Mouse (Mus musculus): Measurements from ENCODE around the gene Plekhn1.
A peak's percentile ranks its signal among the peaks of the same experiment; 100 is the strongest.

Gene Plekhn1

GRCm38 (mm10) chr4:156234701-156235213 is at the start of gene Plekhn1:
TSS of gene Plekhn1 (minus strand) at chr4:156234857.
- peak; percentile 79 for DNase-seq (ENCODE audit: low spot score)

- peak; percentile 45 for DNase-seq (ENCODE audit: low spot score)
Measured at GRCm38 (mm10) chr4:156255078-156255839, 20.6 kb upstream of the Plekhn1 start, which contains the start of gene Samd11. TSS of gene Samd11 (minus strand) at chr4:156255657.

GRCm38 (mm10) chr4:156254361-156255077 is 19.9 kb upstream of the Plekhn1 start:
- no peak for DNase-seq (ENCODE audit: low spot score)

- DNase-seq (ENCODE audit: low spot score): no peak
Measured at GRCm38 (mm10) chr4:156253043-156253442, 18.4 kb upstream of the Plekhn1 start.

GRCm38 (mm10) chr4:156252619-156253018 is 18.0 kb upstream of the Plekhn1 start:
- no peak for DNase-seq (ENCODE audit: low spot score)

GRCm38 (mm10) chr4:156252140-156252539 is 17.5 kb upstream of the Plekhn1 start:
- no peak for DNase-seq (ENCODE audit: low spot score)

GRCm38 (mm10) chr4:156251081-156251480 is 16.4 kb upstream of the Plekhn1 start:
- peak; percentile 53 for DNase-seq (ENCODE audit: low spot score)

- DNase-seq (ENCODE audit: low spot score): no peak
Measured at GRCm38 (mm10) chr4:156249567-156249966, 14.9 kb upstream of the Plekhn1 start.

- no peak for DNase-seq (ENCODE audit: low spot score)
Measured at GRCm38 (mm10) chr4:156236651-156237447, 2.2 kb upstream of the Plekhn1 start.

GRCm38 (mm10) chr4:156235808-156236533 is 1.3 kb upstream of the Plekhn1 start, which contains the start of gene Noc2l:
TSS of gene Noc2l (plus strand) at chr4:156236010.
- DNase-seq (ENCODE audit: low spot score): peak; percentile 90

- DNase-seq (ENCODE audit: low spot score): peak; percentile 74
Measured at GRCm38 (mm10) chr4:156235360-156235770, 708 bp upstream of the Plekhn1 start.

GRCm38 (mm10) chr4:156234021-156234501 is 596 bp downstream of the Plekhn1 start:
- peak; percentile 54 for DNase-seq (ENCODE audit: low spot score)

- DNase-seq (ENCODE audit: low spot score): no peak
Measured at GRCm38 (mm10) chr4:156228393-156229024, 6.1 kb downstream of the Plekhn1 start.

GRCm38 (mm10) chr4:156227752-156228392 is 6.8 kb downstream of the Plekhn1 start:
- DNase-seq (ENCODE audit: low spot score): no peak

GRCm38 (mm10) chr4:156224276-156224675 is 10.4 kb downstream of the Plekhn1 start:
- no peak for DNase-seq (ENCODE audit: low spot score)

- DNase-seq (ENCODE audit: low spot score): no peak
Measured at GRCm38 (mm10) chr4:156219936-156220335, 14.7 kb downstream of the Plekhn1 start.

GRCm38 (mm10) chr4:156217838-156218237 is 16.8 kb downstream of the Plekhn1 start:
- DNase-seq (ENCODE audit: low spot score): no peak

GRCm38 (mm10) chr4:156217022-156217669 is 17.5 kb downstream of the Plekhn1 start:
- DNase-seq (ENCODE audit: low spot score): no peak

GRCm38 (mm10) chr4:156216196-156216595 is 18.5 kb downstream of the Plekhn1 start:
- DNase-seq (ENCODE audit: low spot score): no peak

- DNase-seq (ENCODE audit: low spot score): no peak
Measured at GRCm38 (mm10) chr4:156215649-156216048, 19.0 kb downstream of the Plekhn1 start, which contains the start of gene Perm1. TSS of gene Perm1 (plus strand) at chr4:156215868.
